ENCODE assay signal across 23 mouse cellular contexts in the genomic region with DNA sequence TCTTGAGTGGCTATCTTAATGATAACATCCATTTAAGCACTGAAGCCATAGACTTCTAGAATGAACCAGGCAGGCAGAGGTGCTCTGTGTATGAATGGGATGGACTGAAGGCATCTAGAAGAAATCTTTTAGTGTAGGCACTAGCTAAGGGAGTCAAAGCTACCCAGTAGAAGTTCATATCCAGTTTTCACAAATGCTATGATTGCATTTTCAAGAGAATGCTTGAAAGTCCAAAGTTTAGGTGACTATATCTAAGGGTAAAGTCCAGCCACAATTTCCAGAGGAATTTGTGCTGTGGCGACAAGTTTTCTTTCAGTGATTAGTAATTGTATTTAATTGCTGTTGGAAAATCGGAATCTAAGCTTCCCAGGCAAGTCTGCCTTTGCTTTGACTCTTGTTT.
"Had no signal": no experiment of that assay in that cellular context is flagged by ENCODE, and none has a peak within 500 bp of the region (broad histone marks: within the 10 kb centered on the region; RNA-seq: fewer than 3 reads in every experiment).

No protein-coding gene starts in this region.

- H3K4me2 ChIP-seq: heart, embryonic 12.5 days; hindbrain, embryonic 12.5 days; hindbrain, embryonic 14.5 days; kidney, embryonic 15.5 days; limb, embryonic 12.5 days; liver, embryonic 12.5 days had no signal

- H3K4me1 ChIP-seq: heart, embryonic 10.5 days; heart, embryonic 12.5 days; hindbrain, embryonic 12.5 days; kidney, embryonic 15.5 days; limb, embryonic 10.5 days; limb, embryonic 12.5 days; liver, embryonic 12.5 days had no signal

- H3K9ac ChIP-seq: heart, embryonic 12.5 days; hindbrain, embryonic 12.5 days; hindbrain, embryonic 14.5 days; kidney, embryonic 15.5 days; limb, embryonic 12.5 days; liver, embryonic 12.5 days; liver, embryonic 14.5 days had no signal

- H3K9me3 ChIP-seq: heart, embryonic 10.5 days; heart, embryonic 12.5 days; hindbrain, embryonic 10.5 days; hindbrain, embryonic 12.5 days; kidney, embryonic 15.5 days; limb, embryonic 10.5 days; limb, embryonic 12.5 days; liver, embryonic 12.5 days had no signal

- H3K27ac ChIP-seq: gastrocnemius, adult 2 months; heart, embryonic 10.5 days; hindbrain, embryonic 10.5 days; hindbrain, embryonic 12.5 days; hindbrain, embryonic 14.5 days; kidney, embryonic 15.5 days; limb, embryonic 10.5 days; limb, embryonic 12.5 days; liver, embryonic 12.5 days; liver, embryonic 14.5 days had no signal

- ATAC-seq: hindbrain, embryonic 16.5 days; inflammation-experienced regulatory T-cells, adult 6 months; liver, embryonic 12.5 days had no signal

- DNase-seq: gastrocnemius, adult 2 months; gastrocnemius, postnatal 10 days; gastrocnemius, postnatal 25 days; heart, adult 18-20 months; heart, postnatal 10 days; heart, postnatal 4 days; kidney, adult 11 months; kidney, postnatal 14 days; layer of hippocampus, adult 9-11 months; layer of hippocampus, postnatal 36 days; liver had no signal

- H3K4me3 ChIP-seq: gastrocnemius, adult 2 months; heart, embryonic 10.5 days; heart, embryonic 12.5 days; hindbrain, embryonic 10.5 days; hindbrain, embryonic 12.5 days; kidney, embryonic 15.5 days; limb, embryonic 10.5 days; limb, embryonic 12.5 days; liver, embryonic 12.5 days had no signal

- H3K27me3 ChIP-seq: heart, embryonic 12.5 days; hindbrain, embryonic 12.5 days; kidney, embryonic 15.5 days; limb, embryonic 12.5 days; liver, embryonic 12.5 days had no signal

- H3K36me3 ChIP-seq: heart, embryonic 10.5 days; heart, embryonic 12.5 days; hindbrain, embryonic 10.5 days; hindbrain, embryonic 12.5 days; kidney, embryonic 15.5 days; limb, embryonic 10.5 days; limb, embryonic 12.5 days; liver, embryonic 12.5 days had no signal
